Mouse (Mus musculus) embryonic facial prominence, embryonic 11.5 days (tissue): ENCODE measurements around the gene Asap3. TPM values are rescaled to one million over a fixed set of nuclear protein-coding genes. Genes with fewer than 3 reads are reported as not detected.
A peak's percentile ranks its signal among the peaks of the same experiment; 100 is the strongest.

ENCODE experiments used
- ATAC-seq: fragments of 200-750 bp; cut with Nextera tagmentation; replicated peaks from 2 replicates; pipeline ENCODE4 v1.8.0; 2017; ENCODE audit warnings: low read depth; ENCODE audit not compliant: insufficient number of reproducible peaks, low FRiP score, low TSS enrichment
- DNase-seq: peaks from one replicate; pipeline ENCODE4 v3.0.0-alpha.2; 2015; ENCODE audit warnings: low spot score
- H3K27ac ChIP-seq: fragments of 300-500 bp; sonication (generic); replicated peaks from 2 replicates; pipeline ENCODE4 v1.5.1; 2014; ENCODE audit warnings: mild to moderate bottlenecking, low read depth, low read length, control low read depth
- H3K27me3 ChIP-seq: fragments of 300-500 bp; sonication (generic); 2 replicates; pipeline ENCODE4 v1.6.1; 2014; ENCODE audit warnings: mild to moderate bottlenecking, low read length, moderate library complexity, mixed read lengths; ENCODE audit not compliant: control insufficient read depth, insufficient read depth
- H3K36me3 ChIP-seq: fragments of 300-500 bp; sonication (generic); replicated peaks from 2 replicates; pipeline ENCODE4 v1.6.1; 2014; ENCODE audit warnings: low read depth, mild to moderate bottlenecking, low read length, moderate library complexity, mixed read lengths; ENCODE audit not compliant: control insufficient read depth, insufficient read depth
- H3K4me1 ChIP-seq: fragments of 300-500 bp; sonication (generic); 2 replicates; pipeline ENCODE4 v1.6.1; 2014; ENCODE audit warnings: low read length, mixed read lengths; ENCODE audit not compliant: control insufficient read depth, insufficient read depth
- H3K4me2 ChIP-seq: fragments of 300-500 bp; sonication (generic); 2 replicates; pipeline ENCODE4 v1.6.1; 2014; ENCODE audit warnings: low read depth, mild to moderate bottlenecking, control low read depth, low read length, moderate library complexity
- H3K4me3 ChIP-seq: fragments of 300-500 bp; sonication (generic); 2 replicates; pipeline ENCODE4 v1.5.1; 2014; ENCODE audit warnings: low read depth, low read length, control low read depth
- H3K9ac ChIP-seq: fragments of 300-500 bp; sonication (generic); replicated peaks from 2 replicates; pipeline ENCODE4 v1.6.1; 2014; ENCODE audit warnings: mild to moderate bottlenecking, control low read depth, low read length
- H3K9me3 ChIP-seq: fragments of 300-500 bp; sonication (generic); replicated peaks from 2 replicates; pipeline ENCODE4 v1.6.1; 2016; ENCODE audit warnings: mild to moderate bottlenecking, low read length, inconsistent platforms, mixed read lengths; ENCODE audit not compliant: control insufficient read depth
- WGBS: fragments of 180-500 bp; shearing (Covaris S2); extraction: QIAGEN DNeasy Blood & Tissue Kit; methylation state at CpG from one replicate; pipeline ENCODE4 v1.1.7; 2014; 5-methylcytosine and 5-hydroxymethylcytosine counted together
- polyA plus RNA-seq: library from polyadenylated mRNA; unstranded; fragments of >200 nt; fragmentation: Nextera tagmentation; extraction: Ambion mirVana; gene quantifications from 2 replicates; pipeline ENCODE4 v1.2.1, GENCODE M21; 2014

Asap3 gene
- polyA plus RNA-seq, 1 experiment from 2014 or later: 2.9 TPM

GRCm38 (mm10) chr4:136178475-136178921 lies 27.7 kb upstream of the Asap3 start:
- no peaks in the 10 kb centered on the region for H3K27me3 ChIP-seq
- no peak overlapping the region for H3K4me3 ChIP-seq
- peaks cover 3% of the 10 kb centered on the region for H3K4me1 ChIP-seq
- H3K9me3 ChIP-seq: no peaks in the 10 kb centered on the region
- 85% methylated on average over 12 of the region's 12 CpGs for WGBS
- no peaks in the 10 kb centered on the region for H3K36me3 ChIP-seq
- no peak overlapping the region for H3K9ac ChIP-seq
- no peak overlapping the region for H3K27ac ChIP-seq
- no peak for ATAC-seq
- no peak for DNase-seq
- no peak overlapping the region for H3K4me2 ChIP-seq

GRCm38 (mm10) chr4:136179456-136179855 lies 26.7 kb upstream of the Asap3 start:
- Histone ChIP-seq H3K36me3 (no peaks in the 10 kb centered on the region), H3K4me3 (no peak overlapping the region), H3K27ac (no peak overlapping the region), H3K9ac (no peak overlapping the region; the same call in 1 of the 2 replicates), H3K27me3 (no peaks in the 10 kb centered on the region), H3K9me3 (no peaks in the 10 kb centered on the region), H3K4me1 (peaks cover 3% of the 10 kb centered on the region), H3K4me2 (no peak overlapping the region)
- DNase-seq (no peak), ATAC-seq (no peak)
- 91% methylated on average over 7 of the region's 7 CpGs for WGBS

GRCm38 (mm10) chr4:136179998-136180397 lies 26.2 kb upstream of the Asap3 start:
- Histone ChIP-seq H3K4me2 (peak overlapping the region; percentile 51), H3K4me1 (peaks cover 3% of the 10 kb centered on the region), H3K36me3 (no peaks in the 10 kb centered on the region), H3K27me3 (no peaks in the 10 kb centered on the region), H3K9me3 (no peaks in the 10 kb centered on the region), H3K9ac (peak overlapping the region; percentile 43), H3K27ac (no peak overlapping the region), H3K4me3 (peak overlapping the region; percentile 25)
- DNase-seq (peak; percentile 90), ATAC-seq (no peak)
- WGBS: 4% methylated on average over 15 of the region's 15 CpGs

DNA sequence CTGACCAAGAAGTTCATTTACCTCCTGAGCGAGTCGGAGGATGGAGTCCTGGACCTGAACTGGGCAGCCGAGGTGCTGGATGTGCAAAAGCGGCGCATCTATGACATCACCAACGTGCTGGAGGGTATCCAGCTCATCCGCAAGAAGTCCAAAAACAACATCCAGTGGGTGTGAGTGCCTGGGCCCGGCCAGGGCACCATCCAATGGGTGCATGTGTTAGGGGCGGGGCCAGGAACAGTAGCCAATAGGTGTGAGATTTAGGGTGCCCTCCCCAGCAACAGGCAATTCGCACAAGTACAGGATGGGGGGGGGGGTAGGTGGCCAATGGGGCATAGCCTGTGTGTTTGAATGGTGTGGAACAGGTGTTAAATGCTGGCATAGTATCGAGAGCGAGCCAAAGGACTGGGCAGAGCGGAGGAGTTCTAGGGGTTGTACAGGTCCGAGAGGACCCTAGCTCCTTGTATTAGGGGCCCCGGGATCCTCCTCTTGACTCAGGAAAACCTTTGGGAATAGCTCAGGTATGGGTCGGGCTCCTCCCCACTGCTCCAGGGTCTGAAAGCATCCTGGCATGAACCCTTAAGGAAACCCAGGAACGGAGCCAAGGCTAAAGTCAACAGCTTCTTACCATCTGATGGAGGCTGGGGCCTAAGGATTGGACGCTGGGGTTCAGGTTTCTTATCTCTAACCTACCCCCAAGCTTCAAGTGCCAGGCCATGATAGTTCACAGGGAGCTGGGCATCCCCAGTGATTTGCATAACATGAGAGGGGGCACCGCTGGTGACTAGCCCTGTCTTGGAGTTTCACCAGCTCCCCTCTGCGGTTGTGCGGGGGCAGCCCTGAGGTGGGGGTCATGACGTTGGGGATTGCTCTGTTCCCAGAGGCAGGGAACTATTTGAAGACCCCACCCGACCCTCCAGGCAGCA lies 25.5 kb upstream of the Asap3 start:
- WGBS: 15% methylated on average over 23 of the region's 23 CpGs
- no peaks in the 10 kb centered on the region for H3K9me3 ChIP-seq
- peak; percentile 70; the same call in 1 of the 2 replicates for ATAC-seq
- no peaks in the 10 kb centered on the region for H3K36me3 ChIP-seq
- H3K4me2 ChIP-seq: peak overlapping the region; percentile 51
- peak overlapping the region; percentile 25 for H3K4me3 ChIP-seq
- DNase-seq: peak; percentile 60
- H3K4me1 ChIP-seq: peaks cover 3% of the 10 kb centered on the region; the same call in 1 of the 2 replicates
- H3K9ac ChIP-seq: peak overlapping the region; percentile 43
- no peak overlapping the region for H3K27ac ChIP-seq
- H3K27me3 ChIP-seq: no peaks in the 10 kb centered on the region

DNA sequence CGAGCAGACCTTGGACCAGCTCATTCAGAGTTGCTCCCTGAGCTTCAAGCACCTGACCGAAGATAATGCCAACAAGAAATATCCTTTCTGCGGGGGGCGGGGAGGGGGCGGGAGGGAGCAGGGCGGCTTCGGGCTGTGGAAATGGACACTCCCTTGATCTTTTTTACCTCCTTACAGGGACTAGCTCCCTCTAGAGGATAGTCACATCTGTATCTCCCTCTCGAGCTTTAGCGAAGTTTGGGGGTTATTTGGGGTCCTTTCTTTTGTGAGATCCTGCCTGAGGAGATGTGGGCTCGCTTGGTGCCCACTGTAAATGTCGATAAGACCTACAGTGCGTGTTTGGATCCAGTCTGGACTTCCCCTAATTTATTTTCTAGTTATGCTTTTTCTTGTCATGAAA lies 24.8 kb upstream of the Asap3 start:
- DNase-seq: peak; percentile 41
- Histone ChIP-seq H3K9ac (no peak overlapping the region), H3K4me2 (no peak overlapping the region), H3K36me3 (no peaks in the 10 kb centered on the region), H3K27me3 (no peaks in the 10 kb centered on the region), H3K27ac (no peak overlapping the region), H3K4me1 (no peaks in the 10 kb centered on the region; the same call in 1 of the 2 replicates), H3K4me3 (no peak overlapping the region), H3K9me3 (no peaks in the 10 kb centered on the region)
- WGBS: 30% methylated on average over 12 of the region's 12 CpGs
- no peak for ATAC-seq

DNA sequence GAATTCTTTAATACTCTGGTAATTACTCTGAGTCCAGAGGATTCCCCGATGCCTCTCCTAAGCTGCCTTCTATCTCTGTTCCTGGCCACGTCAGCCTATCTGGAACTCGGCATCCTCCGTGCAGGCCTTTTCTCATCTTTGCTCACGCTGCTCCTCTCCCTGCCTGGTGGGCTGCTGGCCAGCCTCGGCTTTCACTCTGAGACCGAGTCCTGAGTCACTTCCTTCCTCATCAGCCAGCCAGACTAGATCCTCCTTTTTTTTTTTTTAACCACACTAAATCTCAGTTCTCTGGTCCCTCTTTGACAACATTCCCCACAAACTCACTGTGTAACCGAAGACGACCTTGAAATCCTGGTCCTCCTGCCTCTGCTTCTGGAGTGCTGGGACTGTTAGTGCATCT lies 20.8 kb upstream of the Asap3 start:
- Histone ChIP-seq H3K9me3 (no peaks in the 10 kb centered on the region), H3K9ac (no peak overlapping the region), H3K4me2 (no peak overlapping the region), H3K4me1 (no peaks in the 10 kb centered on the region; the same call in 1 of the 2 replicates), H3K27me3 (no peaks in the 10 kb centered on the region), H3K4me3 (no peak overlapping the region), H3K27ac (no peak overlapping the region), H3K36me3 (no peaks in the 10 kb centered on the region; the same call in 1 of the 2 replicates)
- WGBS: 78% methylated on average over 9 of the region's 9 CpGs
- ATAC-seq (no peak), DNase-seq (no peak)

GRCm38 (mm10) chr4:136186315-136186714 lies 19.9 kb upstream of the Asap3 start:
- H3K36me3 ChIP-seq: no peaks in the 10 kb centered on the region; the same call in 1 of the 2 replicates
- 81% methylated on average over 8 of the region's 8 CpGs for WGBS

More at GRCm38 (mm10) chr4:136186315-136186714, 19.9 kb upstream of the Asap3 start:
- no peaks in the 10 kb centered on the region for H3K9me3 ChIP-seq
- H3K4me2 ChIP-seq: no peak overlapping the region
- H3K27me3 ChIP-seq: no peaks in the 10 kb centered on the region
- no peak overlapping the region for H3K27ac ChIP-seq
- H3K4me1 ChIP-seq: no peaks in the 10 kb centered on the region
- ATAC-seq (no peak), DNase-seq (no peak)
- no peak overlapping the region for H3K4me3 ChIP-seq
- H3K9ac ChIP-seq: no peak overlapping the region
